Mouse (Mus musculus) midbrain, embryonic 12.5 days (tissue): ENCODE data around the gene Ntm. TPM values are rescaled to one million over a fixed set of nuclear protein-coding genes. Genes with fewer than 3 reads are reported as not detected.

Experiments
- ATAC-seq: fragments of 200-750 bp; cut with Nextera tagmentation; 2 replicates; pipeline ENCODE4 v1.8.0; 2017; ENCODE audit warnings: low read depth, moderate TSS enrichment, moderate library complexity; ENCODE audit not compliant: low FRiP score
- H3K27ac ChIP-seq: fragments of 300-500 bp; sonication (generic); replicated peaks from 2 replicates; pipeline ENCODE4 v1.5.1; 2016; ENCODE audit warnings: mild to moderate bottlenecking
- H3K27me3 ChIP-seq: fragments of 300-500 bp; sonication (generic); 2 replicates; pipeline ENCODE4 v1.6.1; 2016; ENCODE audit warnings: mild to moderate bottlenecking
- H3K36me3 ChIP-seq: fragments of 300-500 bp; sonication (generic); 2 replicates; pipeline ENCODE4 v1.6.1; 2016
- H3K4me1 ChIP-seq: fragments of 300-500 bp; sonication (generic); 2 replicates; pipeline ENCODE4 v1.6.1; 2016
- H3K4me2 ChIP-seq: fragments of 300-500 bp; sonication (generic); replicated peaks from 2 replicates; pipeline ENCODE4 v1.6.1; 2016; ENCODE audit warnings: mild to moderate bottlenecking, moderate library complexity
- H3K4me3 ChIP-seq: fragments of 300-500 bp; sonication (generic); 2 replicates; pipeline ENCODE4 v1.5.1; 2016; ENCODE audit warnings: mild to moderate bottlenecking
- H3K9ac ChIP-seq: fragments of 300-500 bp; sonication (generic); replicated peaks from 2 replicates; pipeline ENCODE4 v1.6.1; 2016; ENCODE audit warnings: mild to moderate bottlenecking, moderate library complexity
- H3K9me3 ChIP-seq: fragments of 300-500 bp; sonication (generic); 2 replicates; pipeline ENCODE4 v1.6.1; 2016; ENCODE audit warnings: mild to moderate bottlenecking
- WGBS: fragments of 180-500 bp; shearing (Covaris S2); methylation state at CpG from one replicate; pipeline ENCODE4 v1.1.7; 2016; 5-methylcytosine and 5-hydroxymethylcytosine counted together
- polyA plus RNA-seq: library from polyadenylated mRNA; unstranded; fragments of >200 nt; fragmentation: Nextera tagmentation; extraction: Ambion mirVana; gene quantifications from 2 replicates; pipeline ENCODE4 v1.2.1, GENCODE M21; 2016

The Ntm gene
- polyA plus RNA-seq, 1 experiment from 2014 or later, result 39.0 TPM

- H3K9ac ChIP-seq, result no peak overlapping the region
- H3K27ac ChIP-seq, result no peak overlapping the region
- no peak for ATAC-seq
- H3K4me1 ChIP-seq, result peaks cover 9% of the 10 kb centered on the region
- no peaks in the 10 kb centered on the region for H3K36me3 ChIP-seq
- no peak overlapping the region for H3K4me3 ChIP-seq
- WGBS, result 55% methylated on average over 3 of the region's 3 CpGs
- no peaks in the 10 kb centered on the region for H3K9me3 ChIP-seq
- H3K27me3 ChIP-seq, result no peaks in the 10 kb centered on the region
- no peak overlapping the region for H3K4me2 ChIP-seq
Observed at GRCm38 (mm10) chr9:29267663-29268062, 695.3 kb downstream of the Ntm start.

- Histone ChIP-seq H3K4me1 (peaks cover 9% of the 10 kb centered on the region), H3K9me3 (no peaks in the 10 kb centered on the region), H3K27me3 (no peaks in the 10 kb centered on the region), H3K4me2 (no peak overlapping the region), H3K27ac (no peak overlapping the region), H3K36me3 (no peaks in the 10 kb centered on the region), H3K4me3 (no peak overlapping the region), H3K9ac (no peak overlapping the region)
- ATAC-seq, result no peak
- 77% methylated on average over 4 of the region's 4 CpGs for WGBS
Observed at GRCm38 (mm10) chr9:29265177-29265576, 697.8 kb downstream of the Ntm start.

GRCm38 (mm10) chr9:29262836-29263235 lies 700.1 kb downstream of the Ntm start:
- ATAC-seq, result no peak
- H3K9ac ChIP-seq, result no peak overlapping the region
- H3K4me1 ChIP-seq, result peaks cover 9% of the 10 kb centered on the region
- H3K4me3 ChIP-seq, result no peak overlapping the region
- H3K27ac ChIP-seq, result no peak overlapping the region
- no peaks in the 10 kb centered on the region for H3K9me3 ChIP-seq
- H3K4me2 ChIP-seq, result no peak overlapping the region
- WGBS, result 58% methylated on average over 3 of the region's 3 CpGs
- H3K27me3 ChIP-seq, result no peaks in the 10 kb centered on the region
- no peaks in the 10 kb centered on the region for H3K36me3 ChIP-seq

GRCm38 (mm10) chr9:29252866-29253265 lies 710.1 kb downstream of the Ntm start:
- 89% methylated on average over 2 of the region's 2 CpGs for WGBS
- ATAC-seq, result no peak

GRCm38 (mm10) chr9:29250813-29251212 lies 712.1 kb downstream of the Ntm start:
- Histone ChIP-seq H3K9ac (no peak overlapping the region), H3K4me1 (no peaks in the 10 kb centered on the region), H3K4me3 (no peak overlapping the region), H3K4me2 (no peak overlapping the region), H3K36me3 (no peaks in the 10 kb centered on the region), H3K27me3 (0 out of 2 replicates have a peak, but pooled peaks cover 4% of the 10 kb centered on the region), H3K9me3 (no peaks in the 10 kb centered on the region), H3K27ac (no peak overlapping the region)
- WGBS, result 66% methylated on average over 3 of the region's 3 CpGs
- no peak for ATAC-seq

More at GRCm38 (mm10) chr9:29252866-29253265, 710.1 kb downstream of the Ntm start:
- H3K4me1 ChIP-seq, result no peaks in the 10 kb centered on the region
- no peak overlapping the region for H3K9ac ChIP-seq
- no peak overlapping the region for H3K4me2 ChIP-seq
- no peak overlapping the region for H3K4me3 ChIP-seq
- no peaks in the 10 kb centered on the region for H3K36me3 ChIP-seq
- H3K27ac ChIP-seq, result no peak overlapping the region
- no peaks in the 10 kb centered on the region for H3K9me3 ChIP-seq
- no peaks in the 10 kb centered on the region for H3K27me3 ChIP-seq

- H3K9ac ChIP-seq, result no peak overlapping the region
- H3K27me3 ChIP-seq, result 0 out of 2 replicates have a peak, but pooled peaks cover 6% of the 10 kb centered on the region
- H3K27ac ChIP-seq, result no peak overlapping the region
- peaks cover 4% of the 10 kb centered on the region; the same call in 1 of the 2 replicates for H3K4me1 ChIP-seq
- WGBS, result 69% methylated on average over 3 of the region's 3 CpGs
- H3K4me3 ChIP-seq, result no peak overlapping the region
- no peak overlapping the region for H3K4me2 ChIP-seq
- ATAC-seq, result no peak
- H3K9me3 ChIP-seq, result no peaks in the 10 kb centered on the region
- no peaks in the 10 kb centered on the region for H3K36me3 ChIP-seq
Observed at GRCm38 (mm10) chr9:29247812-29248211, 715.1 kb downstream of the Ntm start.

GRCm38 (mm10) chr9:29244006-29244405 lies 718.9 kb downstream of the Ntm start:
- WGBS, result 90% methylated on average over 2 of the region's 2 CpGs
- H3K27me3 ChIP-seq, result peaks cover 12% of the 10 kb centered on the region; the same call in 1 of the 2 replicates

GRCm38 (mm10) chr9:29242497-29243422 lies 720.2 kb downstream of the Ntm start:
- WGBS, result 70% methylated on average over 8 of the region's 8 CpGs
- no peak for ATAC-seq
- Histone ChIP-seq H3K36me3 (no peaks in the 10 kb centered on the region), H3K4me2 (no peak overlapping the region), H3K27me3 (peaks cover 14% of the 10 kb centered on the region; the same call in 1 of the 2 replicates), H3K9me3 (no peaks in the 10 kb centered on the region), H3K9ac (no peak overlapping the region), H3K27ac (no peak overlapping the region), H3K4me1 (peaks cover 11% of the 10 kb centered on the region), H3K4me3 (no peak overlapping the region)

More at GRCm38 (mm10) chr9:29244006-29244405, 718.9 kb downstream of the Ntm start:
- Histone ChIP-seq H3K4me3 (no peak overlapping the region), H3K27ac (no peak overlapping the region), H3K9me3 (no peaks in the 10 kb centered on the region), H3K36me3 (no peaks in the 10 kb centered on the region), H3K4me1 (peaks cover 11% of the 10 kb centered on the region), H3K4me2 (no peak overlapping the region), H3K9ac (no peak overlapping the region)
- no peak for ATAC-seq

- Histone ChIP-seq H3K4me2 (no peak overlapping the region), H3K4me1 (peaks cover 11% of the 10 kb centered on the region), H3K9me3 (no peaks in the 10 kb centered on the region), H3K4me3 (no peak overlapping the region), H3K9ac (no peak overlapping the region), H3K27me3 (peaks cover 9% of the 10 kb centered on the region), H3K27ac (no peak overlapping the region), H3K36me3 (no peaks in the 10 kb centered on the region)
- 85% methylated on average over 2 of the region's 2 CpGs for WGBS
- no peak for ATAC-seq
Observed at GRCm38 (mm10) chr9:29240797-29241196, 722.1 kb downstream of the Ntm start.

GRCm38 (mm10) chr9:29238973-29239372 lies 724.0 kb downstream of the Ntm start:
- Histone ChIP-seq H3K27me3 (peaks cover 8% of the 10 kb centered on the region), H3K27ac (no peak overlapping the region), H3K4me3 (no peak overlapping the region), H3K4me2 (no peak overlapping the region), H3K9me3 (no peaks in the 10 kb centered on the region), H3K9ac (no peak overlapping the region), H3K36me3 (no peaks in the 10 kb centered on the region), H3K4me1 (peaks cover 11% of the 10 kb centered on the region)
- 95% methylated on average over 3 of the region's 3 CpGs for WGBS
- no peak for ATAC-seq

- Histone ChIP-seq H3K4me2 (no peak overlapping the region), H3K9ac (no peak overlapping the region), H3K9me3 (no peaks in the 10 kb centered on the region), H3K4me1 (no peaks in the 10 kb centered on the region), H3K27ac (no peak overlapping the region), H3K36me3 (no peaks in the 10 kb centered on the region), H3K4me3 (no peak overlapping the region), H3K27me3 (peaks cover 11% of the 10 kb centered on the region)
- WGBS, result 91% methylated on average over 3 of the region's 3 CpGs
- ATAC-seq, result no peak
Observed at GRCm38 (mm10) chr9:29236752-29237151, 726.2 kb downstream of the Ntm start.

- H3K4me1 ChIP-seq, result peaks cover 6% of the 10 kb centered on the region
- H3K9me3 ChIP-seq, result no peaks in the 10 kb centered on the region
- H3K4me3 ChIP-seq, result no peak overlapping the region
- no peaks in the 10 kb centered on the region for H3K36me3 ChIP-seq
- no peak overlapping the region for H3K9ac ChIP-seq
- ATAC-seq, result no peak
- WGBS, result 88% methylated on average over 4 of the region's 4 CpGs
- peaks cover 7% of the 10 kb centered on the region; the same call in 1 of the 2 replicates for H3K27me3 ChIP-seq
- no peak overlapping the region for H3K4me2 ChIP-seq
- no peak overlapping the region for H3K27ac ChIP-seq
Observed at GRCm38 (mm10) chr9:29227747-29228146, 735.2 kb downstream of the Ntm start.
